Mouse (Mus musculus): ENCODE measurements around the gene Scnm1. TPM values are rescaled to one million over a fixed set of nuclear protein-coding genes. Genes with fewer than 3 reads are reported as not detected.
A peak's percentile ranks its signal among the peaks of the same experiment; 100 is the strongest.

The Scnm1 gene
- polyA plus RNA-seq, 1 experiment from 2014 or later = 63.0 TPM

GRCm38 (mm10) chr3:95159987-95160963 is 26.5 kb upstream of the Scnm1 start, which contains the start of gene Sema6c:
TSS of gene Sema6c (plus strand) at chr3:95160457.
- no peak for TF ChIP-seq CTCF (IDR thresholded peaks at IDR 0.05; ENCODE audit: low read depth)
- WGBS = under 1% methylated on average over 66 of the region's 66 CpGs
- Histone ChIP-seq H3K4me3 (replicated peaks; ENCODE audit: low read depth, low read length) (peak within 1 kb of the TSS; percentile 64), H3K27ac (no peak within 1 kb of the TSS), H3K4me2 (ENCODE audit: low read length) (peak within 1 kb of the TSS; percentile 97), H3K9ac (ENCODE audit: low read depth, low read length) (peak within 1 kb of the TSS; percentile 61), H3K36me3 (ENCODE audit: insufficient read depth, low read length) (no peaks in the 10 kb centered on the region), H3K27me3 (ENCODE audit: insufficient read depth, low read length) (no peaks in the 10 kb centered on the region), H3K9me3 (replicated peaks; ENCODE audit: low read length) (no peaks in the 10 kb centered on the region), H3K4me1 (replicated peaks; ENCODE audit: insufficient read depth, low read length) (peaks cover 12% of the 10 kb centered on the region; the same call in 1 of the 2 replicates)
- ATAC-seq (replicated peaks; ENCODE audit: low FRiP score, low read depth) (peak; percentile 95), DNase-seq (ENCODE audit: low spot score) (peak; percentile 97)

GRCm38 (mm10) chr3:95159511-95159986 is 25.7 kb upstream of the Scnm1 start:
- DNase-seq (ENCODE audit: low spot score) = no peak
- TF ChIP-seq CTCF (IDR thresholded peaks at IDR 0.05; ENCODE audit: low read depth) = no peak
- no peak overlapping the region for H3K27ac ChIP-seq
- H3K27me3 ChIP-seq (ENCODE audit: insufficient read depth, low read length) = no peaks in the 10 kb centered on the region
- no peaks in the 10 kb centered on the region for H3K36me3 ChIP-seq (ENCODE audit: insufficient read depth, low read length)
- peak overlapping the region; percentile 64 for H3K4me3 ChIP-seq (replicated peaks; ENCODE audit: low read depth, low read length)
- 22% methylated on average over 8 of the region's 8 CpGs for WGBS
- peaks cover 12% of the 10 kb centered on the region; the same call in 1 of the 2 replicates for H3K4me1 ChIP-seq (replicated peaks; ENCODE audit: insufficient read depth, low read length)
- H3K4me2 ChIP-seq (ENCODE audit: low read length) = peak overlapping the region; percentile 97
- H3K9me3 ChIP-seq (replicated peaks; ENCODE audit: low read length) = no peaks in the 10 kb centered on the region
- H3K9ac ChIP-seq (ENCODE audit: low read depth, low read length) = peak overlapping the region; percentile 18; the same call in 1 of the 2 replicates
- ATAC-seq (replicated peaks; ENCODE audit: low FRiP score, low read depth) = no peak

DNA sequence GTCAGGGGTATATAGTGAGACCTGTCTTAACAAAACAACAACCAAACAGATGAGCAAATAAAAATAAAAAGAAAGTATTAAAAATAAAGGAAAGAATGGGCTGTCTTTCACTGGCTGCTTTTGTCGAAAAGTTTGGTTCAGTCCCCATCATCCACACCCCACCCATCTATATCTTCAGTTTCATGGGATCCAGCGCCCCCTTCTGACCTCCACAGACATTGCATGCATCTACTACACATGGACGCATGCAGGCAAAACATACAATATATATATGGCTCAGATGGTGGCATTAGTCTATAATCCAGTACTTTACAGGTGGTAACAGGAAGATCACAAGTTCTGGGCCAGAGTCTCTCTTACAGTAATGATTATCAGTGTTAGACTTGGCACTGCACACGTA is 20.1 kb upstream of the Scnm1 start:
- ATAC-seq (replicated peaks; ENCODE audit: low FRiP score, low read depth) (no peak), DNase-seq (ENCODE audit: low spot score) (no peak)
- H3K9me3 ChIP-seq (replicated peaks; ENCODE audit: low read length) = no peaks in the 10 kb centered on the region
- WGBS = 49% methylated on average over 4 of the region's 4 CpGs
- H3K4me2 ChIP-seq (ENCODE audit: low read length) = no peak overlapping the region
- H3K27ac ChIP-seq = no peak overlapping the region
- H3K36me3 ChIP-seq (ENCODE audit: insufficient read depth, low read length) = no peaks in the 10 kb centered on the region
- no peaks in the 10 kb centered on the region for H3K4me1 ChIP-seq (replicated peaks; ENCODE audit: insufficient read depth, low read length)
- no peak overlapping the region for H3K9ac ChIP-seq (ENCODE audit: low read depth, low read length)
- H3K4me3 ChIP-seq (replicated peaks; ENCODE audit: low read depth, low read length) = no peak overlapping the region
- no peaks in the 10 kb centered on the region for H3K27me3 ChIP-seq (ENCODE audit: insufficient read depth, low read length)
- TF ChIP-seq CTCF (IDR thresholded peaks at IDR 0.05; ENCODE audit: low read depth) = peak; percentile 66

DNA sequence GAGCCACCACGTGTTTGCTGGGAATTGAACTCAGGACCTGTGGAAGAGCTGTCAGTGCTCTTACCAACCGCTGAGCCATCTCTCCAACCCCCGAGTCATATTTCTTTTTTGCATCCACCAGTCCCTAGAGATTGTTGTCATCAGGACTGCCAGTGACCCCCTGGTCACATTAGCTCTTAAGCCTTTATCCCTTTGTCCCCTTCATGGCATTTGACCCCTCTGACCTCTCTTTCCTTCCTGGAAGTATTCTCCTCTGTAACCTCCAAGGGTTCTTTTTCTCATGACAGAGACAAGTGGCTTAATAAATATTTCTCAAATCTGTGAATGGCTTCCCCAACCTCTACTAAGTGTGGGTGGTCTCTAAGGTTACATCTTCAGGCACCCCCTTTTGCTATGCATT is 14.1 kb upstream of the Scnm1 start:
- DNase-seq (ENCODE audit: low spot score) (no peak), ATAC-seq (replicated peaks; ENCODE audit: low FRiP score, low read depth) (no peak)
- no peak overlapping the region for H3K4me2 ChIP-seq (ENCODE audit: low read length)
- no peaks in the 10 kb centered on the region for H3K4me1 ChIP-seq (replicated peaks; ENCODE audit: insufficient read depth, low read length)
- no peaks in the 10 kb centered on the region for H3K9me3 ChIP-seq (replicated peaks; ENCODE audit: low read length)
- WGBS = 45% methylated on average over 3 of the region's 3 CpGs
- H3K36me3 ChIP-seq (ENCODE audit: insufficient read depth, low read length) = no peaks in the 10 kb centered on the region
- no peaks in the 10 kb centered on the region for H3K27me3 ChIP-seq (ENCODE audit: insufficient read depth, low read length)
- no peak for TF ChIP-seq CTCF (IDR thresholded peaks at IDR 0.05; ENCODE audit: low read depth)
- H3K4me3 ChIP-seq (replicated peaks; ENCODE audit: low read depth, low read length) = no peak overlapping the region
- H3K27ac ChIP-seq = no peak overlapping the region
- H3K9ac ChIP-seq (ENCODE audit: low read depth, low read length) = no peak overlapping the region

DNA sequence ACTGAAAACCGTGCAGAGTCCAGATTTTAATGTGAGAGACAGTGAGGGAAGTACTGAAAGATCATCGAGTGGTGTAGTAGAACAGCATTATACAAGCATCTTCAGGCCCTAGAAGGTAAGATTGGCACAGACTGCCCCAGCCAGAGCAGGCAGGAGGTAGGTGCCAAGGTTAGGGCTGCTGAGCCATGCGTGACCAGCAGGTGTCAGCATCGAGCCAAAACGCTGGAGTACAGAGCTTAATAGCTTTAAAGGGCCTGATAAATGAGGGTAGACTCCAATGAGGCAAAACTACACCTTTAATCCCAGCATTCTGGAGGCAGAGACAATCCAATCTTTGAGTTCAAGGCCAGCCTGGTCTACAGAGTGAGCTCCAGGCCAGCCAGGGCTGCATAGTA is 8.8 kb upstream of the Scnm1 start:
- peak; percentile 52; the same call in 1 of the 2 replicates for ATAC-seq (replicated peaks; ENCODE audit: low FRiP score, low read depth)
- 9% methylated on average over 5 of the region's 5 CpGs for WGBS
- DNase-seq (ENCODE audit: low spot score) = peak; percentile 87

DNA sequence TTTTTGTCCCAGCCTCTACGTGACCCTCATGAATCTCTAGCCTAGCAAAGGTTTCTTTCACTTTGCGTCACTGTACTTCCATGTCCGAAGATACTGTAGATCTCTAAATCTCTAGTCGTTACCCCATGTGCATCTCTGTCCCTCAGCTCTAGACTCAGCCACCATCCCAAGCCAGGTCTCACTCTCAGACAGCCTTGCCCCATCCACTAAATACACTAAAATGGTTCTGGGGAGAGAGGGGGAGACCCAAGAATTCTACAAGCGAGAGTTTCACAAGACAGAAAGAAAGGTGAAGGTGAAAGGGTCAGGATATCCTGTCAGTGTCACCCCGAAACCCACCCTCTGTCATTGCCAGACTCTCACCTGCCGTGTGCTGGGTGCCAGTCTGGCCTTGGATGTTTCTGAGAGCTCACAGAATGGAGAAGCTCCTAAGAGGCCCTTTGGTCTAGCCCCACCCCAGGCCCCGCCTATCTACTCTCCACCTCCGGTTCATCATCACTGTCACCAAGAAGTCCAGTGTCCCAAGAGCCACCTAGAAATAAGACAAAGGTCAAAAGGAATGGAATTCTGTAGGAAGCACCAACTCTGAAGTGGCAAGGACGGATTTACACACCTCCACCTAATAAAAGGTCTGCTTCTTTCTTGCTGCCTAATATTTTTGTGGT is 8.3 kb upstream of the Scnm1 start, which contains the start of gene Tnfaip8l2:
Gene Tnfaip8l2 (minus strand): TSS at position 409 of the 665 bp plus-strand sequence.
- H3K4me3 ChIP-seq (replicated peaks; ENCODE audit: low read depth, low read length) = no peak within 1 kb of the TSS
- WGBS = 86% methylated on average over 10 of the region's 10 CpGs
- no peaks in the 10 kb centered on the region for H3K27me3 ChIP-seq (ENCODE audit: insufficient read depth, low read length)
- peaks cover 7% of the 10 kb centered on the region for H3K36me3 ChIP-seq (ENCODE audit: insufficient read depth, low read length)
- ATAC-seq (replicated peaks; ENCODE audit: low FRiP score, low read depth) (no peak), DNase-seq (ENCODE audit: low spot score) (no peak)
- no peak within 1 kb of the TSS for H3K9ac ChIP-seq (ENCODE audit: low read depth, low read length)
- H3K9me3 ChIP-seq (replicated peaks; ENCODE audit: low read length) = no peaks in the 10 kb centered on the region
- no peaks in the 10 kb centered on the region for H3K4me1 ChIP-seq (replicated peaks; ENCODE audit: insufficient read depth, low read length)
- no peak within 1 kb of the TSS for H3K4me2 ChIP-seq (ENCODE audit: low read length)
- H3K27ac ChIP-seq = no peak within 1 kb of the TSS
- no peak for TF ChIP-seq CTCF (IDR thresholded peaks at IDR 0.05; ENCODE audit: low read depth)

More for the DNA sequence above, 8.8 kb upstream of the Scnm1 start:
- Histone ChIP-seq H3K9me3 (replicated peaks; ENCODE audit: low read length) (no peaks in the 10 kb centered on the region), H3K9ac (ENCODE audit: low read depth, low read length) (no peak overlapping the region), H3K36me3 (ENCODE audit: insufficient read depth, low read length) (peaks cover 7% of the 10 kb centered on the region), H3K4me2 (ENCODE audit: low read length) (no peak overlapping the region), H3K4me3 (replicated peaks; ENCODE audit: low read depth, low read length) (no peak overlapping the region), H3K27me3 (ENCODE audit: insufficient read depth, low read length) (no peaks in the 10 kb centered on the region), H3K4me1 (replicated peaks; ENCODE audit: insufficient read depth, low read length) (no peaks in the 10 kb centered on the region), H3K27ac (no peak overlapping the region)
- TF ChIP-seq CTCF (IDR thresholded peaks at IDR 0.05; ENCODE audit: low read depth) = peak; percentile 94
